Mouse (Mus musculus) megakaryocyte, embryonic 14.5 days (primary cell): ENCODE results near the gene Zfand3.

Source experiments
- FLI1 ChIP-seq: IDR thresholded peaks from 2 replicates; pipeline ENCODE4 v1.6.1; 2012; ENCODE audit warnings: low read length, inconsistent platforms, mixed read lengths
- GATA1 ChIP-seq: IDR thresholded peaks from 3 replicates; pipeline ENCODE4 v1.6.1; 2012; ENCODE audit warnings: mixed read lengths, low read length, inconsistent platforms, borderline replicate concordance

GRCm38 (mm10) chr17:30196401-30197279, 192.1 kb downstream of the Zfand3 start:
- TF ChIP-seq GATA1, result no peak
- no peak for TF ChIP-seq FLI1
